Mouse (Mus musculus): ENCODE data around the gene Tmem229a.

DNA sequence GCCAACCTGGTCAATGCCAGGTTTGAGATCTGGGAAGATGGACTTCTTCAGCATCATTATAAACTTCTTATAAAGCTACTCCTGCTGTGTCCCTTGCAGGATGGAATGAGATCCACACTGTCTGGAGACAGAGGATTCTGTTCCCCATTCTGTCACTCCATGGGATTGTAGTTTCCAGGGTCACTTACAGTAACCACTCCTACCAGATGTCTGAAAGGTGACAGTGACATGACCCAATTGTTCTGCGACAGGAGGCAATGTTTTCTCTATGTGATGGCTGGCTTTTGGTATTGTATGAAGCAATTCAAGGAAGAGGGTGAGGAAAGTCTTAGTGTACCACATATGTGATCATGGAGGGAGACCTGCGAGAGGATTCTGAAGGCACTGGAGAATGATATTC lies 48.3 kb downstream of the Tmem229a start:
- TF ChIP-seq CTCF (IDR thresholded peaks at IDR 0.05; ENCODE audit: borderline replicate concordance, extremely low read depth, insufficient read depth, insufficient read length): no peak
- no peak for TF ChIP-seq POLR2A (IDR thresholded peaks at IDR 0.05; ENCODE audit: borderline replicate concordance, extremely low read depth, insufficient read depth, insufficient read length, poor library complexity, severe bottlenecking)
